Mouse (Mus musculus) testis, adult 2 months (tissue): ENCODE data around the gene Grasp. TPM values are rescaled to one million over a fixed set of nuclear protein-coding genes. Genes with fewer than 3 reads are reported as not detected.

Source experiments
- H3K27ac ChIP-seq: fragments of 200-500 bp; 2 replicates; pipeline ENCODE4 v1.5.1; 2012; ENCODE audit warnings: low read depth, low read length; ENCODE audit not compliant: control insufficient read depth, insufficient read depth
- H3K27me3 ChIP-seq: fragments of 200-500 bp; 2 replicates; pipeline ENCODE4 v1.6.1; 2012; ENCODE audit warnings: mild to moderate bottlenecking, low read length, moderate library complexity; ENCODE audit not compliant: control insufficient read depth, insufficient read depth
- H3K36me3 ChIP-seq: fragments of 200-500 bp; 2 replicates; pipeline ENCODE4 v1.6.1; 2012; ENCODE audit warnings: mild to moderate bottlenecking, low read length; ENCODE audit not compliant: control insufficient read depth, insufficient read depth
- H3K4me1 ChIP-seq: fragments of 200-500 bp; 2 replicates; pipeline ENCODE4 v1.6.1; 2012; ENCODE audit warnings: low read length; ENCODE audit not compliant: control insufficient read depth, insufficient read depth
- H3K4me3 ChIP-seq: fragments of 200-500 bp; 2 replicates; pipeline ENCODE4 v1.5.1; 2012; ENCODE audit warnings: low read depth, mild to moderate bottlenecking, low read length, moderate library complexity, mixed read lengths; ENCODE audit not compliant: control insufficient read depth
- CTCF ChIP-seq: fragments of 200-500 bp; IDR thresholded peaks from 2 replicates; pipeline ENCODE4 v1.5.1; 2012; ENCODE audit warnings: low read depth, mild to moderate bottlenecking, inconsistent platforms, low read length, moderate library complexity; ENCODE audit not compliant: control insufficient read depth, insufficient read depth, insufficient replicate concordance
- POLR2A ChIP-seq: fragments of 200-500 bp; IDR thresholded peaks from 2 replicates; pipeline ENCODE4 v1.6.1; 2012; ENCODE audit warnings: low read depth, mild to moderate bottlenecking, inconsistent platforms, low read length, moderate library complexity; ENCODE audit not compliant: control insufficient read depth
- polyA plus RNA-seq: library from polyadenylated mRNA; depleted of rRNA; stranded (reverse); fragments of >200 nt; gene quantifications from 2 replicates; pipeline ENCODE4 v1.2.3, GENCODE M21; 2012

Gene Grasp
- polyA plus RNA-seq, 1 experiment = 1.8 TPM

DNA sequence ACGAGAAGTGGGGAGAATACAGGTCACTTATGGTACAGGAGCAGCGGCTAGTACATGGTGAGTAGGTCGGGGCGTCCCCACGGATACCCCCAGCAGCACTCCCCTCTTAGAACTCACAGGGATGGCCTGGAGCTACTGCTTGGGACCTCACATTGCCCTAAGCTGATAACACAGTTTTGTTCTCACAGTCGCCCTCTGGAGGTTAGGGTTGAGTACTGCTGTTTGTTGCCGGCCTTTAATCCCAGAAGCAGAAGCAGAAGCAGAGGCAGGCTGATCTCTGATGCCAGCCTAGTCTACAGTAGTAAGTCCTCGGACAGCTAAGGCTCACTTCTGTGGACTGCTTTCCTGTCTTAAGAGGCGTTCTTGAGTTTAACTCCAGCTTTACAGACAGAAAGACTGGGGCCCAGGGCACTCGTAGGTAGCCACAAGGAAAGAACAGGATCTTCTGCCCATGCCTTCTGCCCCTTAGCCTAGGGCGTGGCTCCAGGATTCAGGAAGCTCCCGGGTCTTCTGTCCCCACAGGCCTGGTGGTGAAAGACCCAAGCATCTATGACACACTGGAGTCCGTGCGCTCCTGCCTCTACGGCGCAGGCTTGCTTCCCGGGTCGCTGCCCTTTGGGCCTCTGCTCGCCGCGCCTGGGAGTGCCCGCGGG lies 7.1 kb downstream of the Grasp start:
- Histone ChIP-seq H3K27ac (no peak overlapping the region), H3K27me3 (no peaks in the 10 kb centered on the region), H3K4me1 (peaks cover 6% of the 10 kb centered on the region), H3K4me3 (peak overlapping the region; percentile 14; the same call in 1 of the 2 replicates), H3K36me3 (no peaks in the 10 kb centered on the region)
- peak; percentile 39; the same call in 1 of the 2 replicates for TF ChIP-seq CTCF
- no peak for TF ChIP-seq POLR2A

GRCm38 (mm10) chr15:101231648-101232180 lies 7.7 kb downstream of the Grasp start:
- peaks cover 6% of the 10 kb centered on the region for H3K4me1 ChIP-seq
- TF ChIP-seq CTCF = no peak
- TF ChIP-seq POLR2A = no peak
- H3K27me3 ChIP-seq = no peaks in the 10 kb centered on the region
- H3K27ac ChIP-seq = no peak overlapping the region
- H3K36me3 ChIP-seq = no peaks in the 10 kb centered on the region
- peak overlapping the region; percentile 14; the same call in 1 of the 2 replicates for H3K4me3 ChIP-seq

DNA sequence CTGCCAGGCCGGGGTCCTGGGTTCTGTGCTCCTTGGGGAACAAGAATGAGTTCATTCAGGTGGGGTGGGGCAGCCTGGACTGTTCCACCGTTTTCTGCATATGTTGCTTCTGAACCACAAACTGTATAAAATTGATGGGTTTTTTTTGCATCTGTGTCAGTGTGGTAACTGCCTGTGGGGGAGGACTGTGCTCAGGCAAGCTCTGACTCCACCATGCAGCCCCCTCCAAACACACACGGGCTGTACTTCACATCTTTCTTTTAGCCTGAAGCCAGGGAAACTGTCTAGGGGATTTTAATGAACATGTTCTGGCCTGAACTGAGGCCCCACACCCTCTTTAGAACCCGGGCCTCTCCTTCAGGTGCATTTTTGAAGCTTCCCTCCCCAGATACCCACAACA lies 8.6 kb downstream of the Grasp start:
- Histone ChIP-seq H3K36me3 (no peaks in the 10 kb centered on the region), H3K4me3 (no peak overlapping the region), H3K27me3 (no peaks in the 10 kb centered on the region), H3K27ac (no peak overlapping the region), H3K4me1 (peaks cover 6% of the 10 kb centered on the region)
- TF ChIP-seq CTCF (no peak), POLR2A (no peak)

DNA sequence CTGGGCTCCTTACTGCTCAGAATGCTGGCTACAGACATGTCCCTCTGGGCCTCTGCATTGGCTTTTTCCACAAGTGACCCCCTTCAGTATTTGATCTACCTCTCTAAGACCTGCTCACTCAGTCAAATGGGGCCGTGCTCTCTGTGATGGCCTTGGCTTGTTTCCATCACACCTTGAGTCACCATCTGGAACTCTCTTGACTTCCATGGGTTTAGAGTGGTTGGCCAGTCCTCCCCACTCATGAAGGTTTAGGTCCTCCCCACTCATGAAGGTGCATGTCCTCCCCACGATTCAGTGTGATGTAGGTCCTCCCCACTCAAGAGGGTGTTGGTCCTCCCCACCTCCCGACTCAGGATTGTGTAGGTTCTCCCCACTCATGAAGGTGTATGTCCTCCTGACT lies 9.2 kb downstream of the Grasp start:
- Histone ChIP-seq H3K4me1 (peaks cover 6% of the 10 kb centered on the region), H3K27ac (no peak overlapping the region), H3K36me3 (no peaks in the 10 kb centered on the region), H3K27me3 (no peaks in the 10 kb centered on the region), H3K4me3 (no peak overlapping the region)
- TF ChIP-seq POLR2A = no peak
- no peak for TF ChIP-seq CTCF

DNA sequence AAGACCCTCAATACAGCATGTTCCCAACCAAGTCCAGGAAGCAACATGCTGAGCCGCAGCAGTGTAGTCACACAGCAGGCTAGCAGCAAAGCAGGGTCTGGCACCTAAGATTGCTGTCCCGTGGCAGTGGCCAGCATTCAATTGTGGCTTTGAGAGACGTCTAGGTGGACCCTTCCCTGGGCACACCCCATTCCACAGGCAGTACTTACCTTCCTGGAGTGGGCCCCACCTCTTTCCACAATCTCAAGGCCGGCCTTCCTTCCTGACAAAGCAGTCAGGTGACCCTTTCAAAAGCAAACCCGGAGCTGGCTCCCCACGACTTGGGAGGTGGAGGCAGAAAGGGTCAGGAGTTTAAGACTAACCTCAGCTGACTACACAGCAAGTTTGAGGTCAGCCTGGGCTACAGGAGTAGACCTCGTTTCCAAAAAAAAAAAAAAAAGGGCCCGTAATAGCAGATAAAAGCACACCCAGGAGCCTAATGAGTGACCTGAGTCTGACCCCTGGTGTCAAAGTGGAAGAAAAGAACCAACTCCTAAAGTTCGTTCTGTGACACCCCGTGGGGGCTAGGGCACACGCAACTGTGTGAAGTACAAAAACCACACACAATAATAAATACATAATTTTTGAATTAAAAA lies 9.8 kb downstream of the Grasp start:
- no peaks in the 10 kb centered on the region for H3K27me3 ChIP-seq
- peaks cover 11% of the 10 kb centered on the region for H3K4me1 ChIP-seq
- TF ChIP-seq POLR2A (no peak), CTCF (no peak)
- no peaks in the 10 kb centered on the region for H3K36me3 ChIP-seq
- no peak overlapping the region for H3K4me3 ChIP-seq
- H3K27ac ChIP-seq = no peak overlapping the region

- Histone ChIP-seq H3K36me3 (no peaks in the 10 kb centered on the region), H3K27ac (no peak overlapping the region), H3K4me3 (no peak overlapping the region), H3K4me1 (peaks cover 15% of the 10 kb centered on the region), H3K27me3 (no peaks in the 10 kb centered on the region)
- no peak for TF ChIP-seq CTCF
- TF ChIP-seq POLR2A = no peak
Measured at GRCm38 (mm10) chr15:101234611-101235341, 10.8 kb downstream of the Grasp start.

GRCm38 (mm10) chr15:101235342-101235698 lies 11.3 kb downstream of the Grasp start:
- Histone ChIP-seq H3K4me3 (no peak overlapping the region), H3K4me1 (peaks cover 15% of the 10 kb centered on the region), H3K27me3 (no peaks in the 10 kb centered on the region), H3K36me3 (no peaks in the 10 kb centered on the region), H3K27ac (no peak overlapping the region)
- TF ChIP-seq POLR2A (no peak), CTCF (no peak)
